Mouse (Mus musculus) ES-Bruce4 (cell line): ENCODE data around the gene Oxsr1. TPM values are rescaled to one million over a fixed set of nuclear protein-coding genes. Genes with fewer than 3 reads are reported as not detected.
"Not testable (repeated sequence)": the region's sequence is repeated elsewhere in the genome, so short reads cannot be mapped to it uniquely, and the experiment has no call there.

Experiments
- H3K27ac ChIP-seq: 2 replicates; pipeline ENCODE4 v1.5.1; 2012; ENCODE audit warnings: low read length, inconsistent platforms; ENCODE audit not compliant: insufficient read depth
- H3K27me3 ChIP-seq: 2 replicates; pipeline ENCODE4 v1.6.1; 2012; ENCODE audit warnings: mild to moderate bottlenecking, low read length, inconsistent platforms; ENCODE audit not compliant: control insufficient read depth, poor library complexity, insufficient read depth, severe bottlenecking
- H3K36me3 ChIP-seq: 2 replicates; pipeline ENCODE4 v1.6.1; 2012; ENCODE audit warnings: inconsistent platforms, mild to moderate bottlenecking, low read length, moderate library complexity; ENCODE audit not compliant: control insufficient read depth, poor library complexity, insufficient read depth, severe bottlenecking
- H3K4me1 ChIP-seq: one replicate; pipeline ENCODE4 v1.8.1; 2011; ENCODE audit warnings: low read length; ENCODE audit not compliant: control insufficient read depth, insufficient read depth
- H3K4me3 ChIP-seq: 2 replicates; pipeline ENCODE4 v1.5.1; 2011; ENCODE audit warnings: low read depth, mild to moderate bottlenecking, low read length
- H3K9ac ChIP-seq: 2 replicates; pipeline ENCODE4 v1.6.1; 2012; ENCODE audit warnings: low read depth, mild to moderate bottlenecking, inconsistent platforms; ENCODE audit not compliant: poor library complexity, severe bottlenecking
- H3K9me3 ChIP-seq: replicated peaks from 2 replicates; pipeline ENCODE4 v1.6.1; 2012; ENCODE audit warnings: mild to moderate bottlenecking, low read length, inconsistent platforms; ENCODE audit not compliant: control insufficient read depth, poor library complexity, insufficient read depth, severe bottlenecking
- CTCF ChIP-seq: IDR thresholded peaks from one replicate; pipeline ENCODE4 v1.8.1; 2011; ENCODE audit warnings: low read depth, low read length
- EP300 ChIP-seq: IDR thresholded peaks from 2 replicates; pipeline ENCODE4 v1.6.1; 2011; ENCODE audit warnings: low read depth, low read length; ENCODE audit not compliant: insufficient read depth
- POLR2A ChIP-seq: IDR thresholded peaks from one replicate; pipeline ENCODE4 v1.8.1; 2011; ENCODE audit warnings: low read length; ENCODE audit not compliant: insufficient read depth
- polyA plus RNA-seq: library from polyadenylated mRNA; stranded (reverse); fragments of >200 nt; gene quantifications from 2 replicates; pipeline ENCODE4 v1.2.4, GENCODE M21; 2011; ENCODE audit warnings: low read depth; ENCODE audit not compliant: missing spikeins, insufficient read depth, insufficient read length

Oxsr1 gene
- polyA plus RNA-seq, 1 experiment, result 86.3 TPM

GRCm38 (mm10) chr9:119239274-119239673 is 83.0 kb downstream of the Oxsr1 start:
- Histone ChIP-seq H3K4me3 (no peak overlapping the region), H3K27ac (no peak overlapping the region), H3K9ac (no peak overlapping the region), H3K27me3 (no peaks in the 10 kb centered on the region), H3K4me1 (no peaks in the 10 kb centered on the region), H3K36me3 (peaks cover 33% of the 10 kb centered on the region), H3K9me3 (no peaks in the 10 kb centered on the region)
- no peak for TF ChIP-seq POLR2A
- no peak for TF ChIP-seq CTCF
- no peak for TF ChIP-seq EP300

DNA sequence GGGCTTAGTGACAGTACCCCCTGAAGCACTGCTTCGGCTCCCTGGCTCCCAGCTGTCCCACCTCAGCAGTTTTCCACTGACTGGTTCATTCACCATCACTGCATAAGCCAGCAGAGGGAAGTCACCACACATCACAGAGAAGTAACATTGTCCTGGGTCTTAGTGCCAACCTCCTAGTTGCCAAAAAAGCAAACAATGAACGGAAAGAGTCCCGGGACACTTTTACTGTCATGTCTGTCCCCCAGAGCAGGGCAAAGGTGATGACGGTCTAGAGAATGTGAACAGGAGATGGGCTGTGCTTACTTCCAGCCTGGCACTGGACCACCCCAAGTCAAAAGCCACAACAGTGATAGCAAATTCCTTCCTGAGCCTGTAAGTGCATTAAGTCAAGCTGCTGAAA is 83.4 kb downstream of the Oxsr1 start:
- Histone ChIP-seq H3K9me3 (no peaks in the 10 kb centered on the region), H3K4me3 (no peak overlapping the region), H3K36me3 (peaks cover 29% of the 10 kb centered on the region), H3K9ac (no peak overlapping the region), H3K27me3 (no peaks in the 10 kb centered on the region), H3K27ac (no peak overlapping the region), H3K4me1 (no peaks in the 10 kb centered on the region)
- TF ChIP-seq POLR2A, result no peak
- no peak for TF ChIP-seq CTCF
- TF ChIP-seq EP300, result no peak

DNA sequence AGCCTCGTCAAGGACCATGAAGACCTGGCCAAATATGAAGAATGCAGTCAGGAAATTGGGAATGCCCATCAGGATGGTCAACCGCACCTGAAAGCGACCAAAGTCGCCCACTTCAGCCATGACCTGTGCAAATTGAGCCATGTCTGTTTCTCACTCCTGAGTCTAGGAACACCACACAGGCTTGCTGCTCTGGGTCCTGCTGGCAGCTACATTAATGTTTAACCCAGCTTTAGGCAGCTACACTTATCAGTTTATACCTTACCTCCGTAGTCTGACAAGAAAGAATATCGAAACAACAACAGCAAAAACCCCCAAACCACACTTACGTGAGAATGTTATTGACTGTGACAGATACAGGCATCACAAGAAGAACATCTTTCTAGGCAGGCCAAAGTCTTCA is 90.7 kb downstream of the Oxsr1 start:
- Histone ChIP-seq H3K27ac (no peak overlapping the region), H3K27me3 (no peaks in the 10 kb centered on the region), H3K9ac (no peak overlapping the region), H3K9me3 (no peaks in the 10 kb centered on the region), H3K4me3 (no peak overlapping the region), H3K4me1 (no peaks in the 10 kb centered on the region), H3K36me3 (no peaks in the 10 kb centered on the region)
- TF ChIP-seq POLR2A (no peak), EP300 (no peak), CTCF (no peak)

GRCm38 (mm10) chr9:119230829-119231228 is 91.4 kb downstream of the Oxsr1 start:
- Histone ChIP-seq H3K27ac (no peak overlapping the region), H3K4me3 (no peak overlapping the region), H3K4me1 (no peaks in the 10 kb centered on the region), H3K9me3 (no peaks in the 10 kb centered on the region), H3K9ac (no peak overlapping the region), H3K36me3 (no peaks in the 10 kb centered on the region), H3K27me3 (no peaks in the 10 kb centered on the region)
- TF ChIP-seq EP300 (no peak), CTCF (no peak), POLR2A (no peak)

- H3K27me3 ChIP-seq, result no peaks in the 10 kb centered on the region
- no peak overlapping the region for H3K9ac ChIP-seq
- peaks cover 22% of the 10 kb centered on the region for H3K9me3 ChIP-seq
- H3K27ac ChIP-seq, result no peak overlapping the region
- no peaks in the 10 kb centered on the region; the same call in 1 of the 2 replicates for H3K36me3 ChIP-seq
- H3K4me1 ChIP-seq, result no peaks in the 10 kb centered on the region
- H3K4me3 ChIP-seq, result no peak overlapping the region
- TF ChIP-seq EP300, result no peak
- no peak for TF ChIP-seq POLR2A
- no peak for TF ChIP-seq CTCF
Observed at GRCm38 (mm10) chr9:119220249-119220648, 102.0 kb downstream of the Oxsr1 start.

- H3K27ac ChIP-seq, result no peak overlapping the region
- no peak overlapping the region for H3K9ac ChIP-seq
- H3K4me1 ChIP-seq, result no peaks in the 10 kb centered on the region
- TF ChIP-seq CTCF (no peak), POLR2A (no peak), EP300 (no peak)
- H3K36me3 ChIP-seq, result no peaks in the 10 kb centered on the region; the same call in 1 of the 2 replicates
- H3K9me3 ChIP-seq, result peaks cover 27% of the 10 kb centered on the region
- H3K4me3 ChIP-seq, result no peak overlapping the region
- H3K27me3 ChIP-seq, result no peaks in the 10 kb centered on the region
Observed at GRCm38 (mm10) chr9:119219667-119220066, 102.6 kb downstream of the Oxsr1 start.

DNA sequence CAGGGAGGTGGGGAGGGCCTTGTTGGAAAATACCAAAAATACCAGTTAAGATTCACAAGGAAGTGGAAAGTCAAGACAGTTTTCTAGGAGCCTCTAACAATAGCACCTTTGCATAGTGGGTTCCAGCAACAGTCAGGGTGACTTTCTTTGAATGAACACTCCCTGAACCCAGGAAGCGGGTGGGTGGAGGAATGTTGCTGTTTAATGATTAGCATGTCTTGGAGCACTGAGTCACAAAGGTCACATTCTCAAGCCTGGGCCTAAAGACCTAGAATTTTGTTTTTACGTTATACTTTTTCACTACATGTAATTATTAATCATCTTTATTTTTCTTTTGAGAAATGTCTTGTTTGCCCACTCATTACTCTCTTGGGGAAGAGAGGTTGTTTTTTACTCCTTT is 106.9 kb downstream of the Oxsr1 start:
- not testable (repeated sequence) for H3K9ac ChIP-seq, H3K27ac ChIP-seq, H3K36me3 ChIP-seq, H3K27me3 ChIP-seq, H3K4me3 ChIP-seq, H3K4me1 ChIP-seq
- peaks cover 44% of the 10 kb centered on the region for H3K9me3 ChIP-seq
